Mouse (Mus musculus) intestine, embryonic 14.5 days (tissue): ENCODE results near the gene P2rx1. TPM values are rescaled to one million over a fixed set of nuclear protein-coding genes. Genes with fewer than 3 reads are reported as not detected.
A peak's percentile ranks its signal among the peaks of the same experiment; 100 is the strongest.

Experiments used
- ATAC-seq: fragments of 200-750 bp; cut with Nextera tagmentation; replicated peaks from 2 replicates; pipeline ENCODE4 v1.8.0; 2017; ENCODE audit warnings: low read depth, moderate number of reproducible peaks, moderate TSS enrichment, moderate library complexity; ENCODE audit not compliant: low FRiP score, low TSS enrichment
- DNase-seq: peaks from one replicate; pipeline ENCODE4 v3.0.0-alpha.2; 2018; ENCODE audit warnings: low spot score
- H3K27ac ChIP-seq: fragments of 300-500 bp; sonication (generic); 2 replicates; pipeline ENCODE4 v1.5.1; 2014; ENCODE audit warnings: low read depth, mild to moderate bottlenecking, control low read depth
- H3K27me3 ChIP-seq: fragments of 300-500 bp; sonication (generic); replicated peaks from 2 replicates; pipeline ENCODE4 v1.6.1; 2014; ENCODE audit warnings: low read length, control low read depth; ENCODE audit not compliant: control insufficient read depth, insufficient read depth
- H3K36me3 ChIP-seq: fragments of 300-500 bp; sonication (generic); 2 replicates; pipeline ENCODE4 v1.6.1; 2014; ENCODE audit warnings: low read length, control low read depth; ENCODE audit not compliant: control insufficient read depth, insufficient read depth
- H3K4me1 ChIP-seq: fragments of 300-500 bp; sonication (generic); replicated peaks from 2 replicates; pipeline ENCODE4 v1.6.1; 2014; ENCODE audit warnings: low read length, control low read depth, mixed read lengths; ENCODE audit not compliant: control insufficient read depth, insufficient read depth
- H3K4me2 ChIP-seq: fragments of 300-500 bp; sonication (generic); 2 replicates; pipeline ENCODE4 v1.6.1; 2014; ENCODE audit warnings: low read length
- H3K4me3 ChIP-seq: fragments of 300-500 bp; sonication (generic); 2 replicates; pipeline ENCODE4 v1.5.1; 2014; ENCODE audit warnings: low read depth, low read length, control low read depth, mixed read lengths
- H3K9ac ChIP-seq: fragments of 300-500 bp; sonication (generic); 2 replicates; pipeline ENCODE4 v1.6.1; 2014; ENCODE audit warnings: mild to moderate bottlenecking, low read length
- H3K9me3 ChIP-seq: fragments of 300-500 bp; sonication (generic); 2 replicates; pipeline ENCODE4 v1.6.1; 2016; ENCODE audit warnings: low read length, control low read depth; ENCODE audit not compliant: control insufficient read depth
- WGBS: fragments of 180-500 bp; shearing (Covaris S2); extraction: QIAGEN DNeasy Blood & Tissue Kit; methylation state at CpG from one replicate; pipeline ENCODE4 v1.1.7; 2014; 5-methylcytosine and 5-hydroxymethylcytosine counted together
- polyA plus RNA-seq: library from polyadenylated mRNA; unstranded; fragments of >200 nt; fragmentation: Nextera tagmentation; extraction: Ambion mirVana; gene quantifications from 2 replicates; pipeline ENCODE4 v1.2.1, GENCODE M21; 2014

Gene P2rx1
- polyA plus RNA-seq, 1 experiment from 2014 or later: 10.1 TPM

GRCm38 (mm10) chr11:72982516-72982915, 16.4 kb upstream of the P2rx1 start:
- 87% methylated on average over 9 of the region's 9 CpGs for WGBS
- no peak overlapping the region for H3K4me3 ChIP-seq
- no peak for DNase-seq
- no peak overlapping the region for H3K27ac ChIP-seq
- no peak for ATAC-seq
- H3K4me1 ChIP-seq: no peaks in the 10 kb centered on the region
- no peaks in the 10 kb centered on the region for H3K9me3 ChIP-seq
- no peaks in the 10 kb centered on the region for H3K27me3 ChIP-seq
- H3K4me2 ChIP-seq: no peak overlapping the region
- no peaks in the 10 kb centered on the region for H3K36me3 ChIP-seq
- H3K9ac ChIP-seq: no peak overlapping the region

DNA sequence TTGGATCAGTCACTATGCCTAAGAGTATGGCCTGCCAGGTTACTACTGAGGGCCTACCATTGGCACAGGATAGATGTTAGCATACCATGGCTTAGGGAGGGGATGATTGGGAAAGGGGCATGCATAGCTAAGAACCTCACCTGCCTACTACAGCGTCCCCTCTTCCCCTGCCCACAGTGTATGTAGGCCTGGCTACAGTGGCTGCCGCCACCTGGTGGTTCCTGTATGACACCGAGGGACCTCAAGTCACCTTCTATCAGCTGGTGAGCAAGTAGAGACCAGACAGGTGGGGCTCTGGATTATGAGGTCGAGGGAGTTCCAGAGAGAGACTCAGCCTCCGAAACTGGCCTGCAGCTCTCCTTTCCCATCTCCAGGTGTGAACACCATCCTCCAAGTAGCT, 15.6 kb upstream of the P2rx1 start:
- H3K36me3 ChIP-seq: no peaks in the 10 kb centered on the region
- DNase-seq: no peak
- H3K9ac ChIP-seq: no peak overlapping the region
- H3K27me3 ChIP-seq: no peaks in the 10 kb centered on the region
- no peak overlapping the region for H3K4me3 ChIP-seq
- WGBS: 45% methylated on average over 5 of the region's 5 CpGs
- no peak overlapping the region for H3K4me2 ChIP-seq
- no peak overlapping the region for H3K27ac ChIP-seq
- no peaks in the 10 kb centered on the region for H3K4me1 ChIP-seq
- H3K9me3 ChIP-seq: no peaks in the 10 kb centered on the region
- ATAC-seq: 0 out of 2 replicates have a peak, but pooled peaks have one; percentile 37

GRCm38 (mm10) chr11:72986745-72987144, 12.2 kb upstream of the P2rx1 start:
- 0 out of 2 replicates have a peak, but pooled peaks have one; percentile 25 for ATAC-seq

GRCm38 (mm10) chr11:72987234-72987633, 11.7 kb upstream of the P2rx1 start:
- no peak overlapping the region for H3K9ac ChIP-seq
- H3K36me3 ChIP-seq: no peaks in the 10 kb centered on the region
- no peak overlapping the region for H3K27ac ChIP-seq
- H3K4me3 ChIP-seq: no peak overlapping the region
- H3K9me3 ChIP-seq: no peaks in the 10 kb centered on the region
- peaks cover 17% of the 10 kb centered on the region for H3K4me1 ChIP-seq
- 65% methylated on average over 5 of the region's 5 CpGs for WGBS
- no peaks in the 10 kb centered on the region for H3K27me3 ChIP-seq
- no peak for ATAC-seq
- no peak for DNase-seq
- no peak overlapping the region for H3K4me2 ChIP-seq

More at GRCm38 (mm10) chr11:72986745-72987144, 12.2 kb upstream of the P2rx1 start:
- Histone ChIP-seq H3K4me3 (no peak overlapping the region), H3K4me2 (no peak overlapping the region), H3K36me3 (no peaks in the 10 kb centered on the region), H3K27me3 (no peaks in the 10 kb centered on the region), H3K4me1 (peaks cover 13% of the 10 kb centered on the region), H3K27ac (no peak overlapping the region), H3K9ac (no peak overlapping the region), H3K9me3 (no peaks in the 10 kb centered on the region)
- DNase-seq: no peak
- WGBS: 75% methylated on average over 5 of the region's 5 CpGs

- H3K9me3 ChIP-seq: no peaks in the 10 kb centered on the region
- peaks cover 23% of the 10 kb centered on the region for H3K4me1 ChIP-seq
- H3K36me3 ChIP-seq: no peaks in the 10 kb centered on the region
- H3K4me2 ChIP-seq: no peak overlapping the region
- H3K9ac ChIP-seq: no peak overlapping the region
- no peak overlapping the region for H3K27ac ChIP-seq
- H3K4me3 ChIP-seq: no peak overlapping the region
- no peak for DNase-seq
- no peak for ATAC-seq
- H3K27me3 ChIP-seq: no peaks in the 10 kb centered on the region
- WGBS: 76% methylated on average over 5 of the region's 5 CpGs
These were observed 11.1 kb upstream of the P2rx1 start for GRCm38 (mm10) chr11:72987807-72988206.

GRCm38 (mm10) chr11:72989044-72989443, 9.9 kb upstream of the P2rx1 start:
- no peak overlapping the region for H3K4me3 ChIP-seq
- peaks cover 25% of the 10 kb centered on the region for H3K4me1 ChIP-seq
- H3K9ac ChIP-seq: no peak overlapping the region
- no peaks in the 10 kb centered on the region for H3K9me3 ChIP-seq
- ATAC-seq (no peak), DNase-seq (no peak)
- no peak overlapping the region for H3K27ac ChIP-seq
- H3K27me3 ChIP-seq: no peaks in the 10 kb centered on the region
- H3K4me2 ChIP-seq: no peak overlapping the region
- WGBS: 77% methylated on average over 6 of the region's 6 CpGs
- H3K36me3 ChIP-seq: no peaks in the 10 kb centered on the region

DNA sequence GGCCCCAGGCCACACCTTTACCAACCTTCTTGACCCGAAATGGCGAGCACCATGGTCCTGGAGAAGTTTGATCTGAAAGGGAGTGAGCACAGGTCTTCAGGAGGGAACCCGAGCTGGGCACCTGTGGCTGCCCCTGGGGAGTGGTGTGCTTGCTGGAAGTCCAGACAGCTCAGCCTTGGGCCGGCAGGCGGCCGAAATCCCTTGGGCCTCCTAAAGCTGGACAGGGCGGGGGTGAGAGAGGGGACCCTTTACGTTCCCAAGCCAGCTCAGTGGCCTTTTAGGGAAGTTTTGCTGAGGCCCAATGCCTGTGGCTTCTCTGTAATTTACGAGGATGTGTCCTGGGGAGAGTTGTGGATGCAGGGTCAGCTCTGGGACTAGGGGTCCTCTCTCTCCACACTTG, 8.2 kb upstream of the P2rx1 start:
- Histone ChIP-seq H3K4me1 (peaks cover 25% of the 10 kb centered on the region), H3K36me3 (no peaks in the 10 kb centered on the region), H3K9me3 (no peaks in the 10 kb centered on the region), H3K27ac (no peak overlapping the region), H3K4me3 (no peak overlapping the region), H3K9ac (no peak overlapping the region), H3K4me2 (no peak overlapping the region), H3K27me3 (no peaks in the 10 kb centered on the region)
- DNase-seq (no peak), ATAC-seq (no peak)
- 73% methylated on average over 9 of the region's 9 CpGs for WGBS

GRCm38 (mm10) chr11:72991961-72992360, 6.9 kb upstream of the P2rx1 start:
- Histone ChIP-seq H3K9me3 (no peaks in the 10 kb centered on the region), H3K4me1 (peaks cover 25% of the 10 kb centered on the region), H3K4me2 (no peak overlapping the region), H3K27ac (peak overlapping the region; percentile 64), H3K36me3 (no peaks in the 10 kb centered on the region), H3K27me3 (no peaks in the 10 kb centered on the region), H3K9ac (no peak overlapping the region), H3K4me3 (no peak overlapping the region)
- ATAC-seq: peak; percentile 48; the same call in 1 of the 2 replicates
- peak; percentile 59 for DNase-seq
- 23% methylated on average over 9 of the region's 9 CpGs for WGBS

- Histone ChIP-seq H3K9me3 (no peaks in the 10 kb centered on the region), H3K27me3 (no peaks in the 10 kb centered on the region), H3K4me3 (no peak overlapping the region), H3K36me3 (no peaks in the 10 kb centered on the region), H3K4me2 (no peak overlapping the region), H3K4me1 (peaks cover 23% of the 10 kb centered on the region), H3K9ac (no peak overlapping the region), H3K27ac (no peak overlapping the region)
- no peak for DNase-seq
- ATAC-seq: no peak
- 83% methylated on average over 6 of the region's 6 CpGs for WGBS
These were observed 2.6 kb upstream of the P2rx1 start for GRCm38 (mm10) chr11:72996346-72996745.
